Mouse (Mus musculus) ES-Bruce4 (cell line): ENCODE measurements at regions not wholly inside any gene's neighbourhood (a gene's known extent, or its start where the extent isn't known, plus 50 kb on each side); places are given as distances from the start of the nearest gene placed in this dataset.

Source experiments
- CTCF ChIP-seq: IDR thresholded peaks from one replicate; pipeline ENCODE4 v1.8.1; 2011; ENCODE audit warnings: low read depth, low read length
- EP300 ChIP-seq: IDR thresholded peaks from 2 replicates; pipeline ENCODE4 v1.6.1; 2011; ENCODE audit warnings: low read depth, low read length; ENCODE audit not compliant: insufficient read depth
- POLR2A ChIP-seq: IDR thresholded peaks from one replicate; pipeline ENCODE4 v1.8.1; 2011; ENCODE audit warnings: low read length; ENCODE audit not compliant: insufficient read depth

- TF ChIP-seq CTCF (no peak), POLR2A (no peak), EP300 (no peak)
Observed at GRCm38 (mm10) chr15:97152354-97152753, 94.6 kb upstream of the Pced1b start.
